Mouse (Mus musculus) myocyte (in vitro differentiated cells): ENCODE measurements around the gene Trim11.

Experiments
- E2F4 ChIP-seq: IDR thresholded peaks from one replicate; pipeline ENCODE4 v1.6.1; 2011; ENCODE audit warnings: mild to moderate bottlenecking, control low read depth, moderate library complexity; ENCODE audit not compliant: insufficient read depth
- MAX ChIP-seq: IDR thresholded peaks from one replicate; pipeline ENCODE4 v1.6.1; 2011; ENCODE audit warnings: low read depth, mild to moderate bottlenecking, control low read depth
- MYOD1 ChIP-seq, 3 experiments: IDR thresholded peaks; one replicate each; pipeline ENCODE4 v1.6.1; 2011; ENCODE audit warnings: control low read depth in 2 of 3, low read depth in 2 of 3, mild to moderate bottlenecking in 2 of 3, moderate library complexity in 1 of 3; ENCODE audit not compliant: insufficient read length in 2 of 3, control insufficient read depth in 1 of 3
- MYOG ChIP-seq, 3 experiments: IDR thresholded peaks; one replicate each; pipeline ENCODE4 v1.6.1; 2011; ENCODE audit warnings: control low read depth in 2 of 3, low read depth in 2 of 3, mild to moderate bottlenecking in 2 of 3; ENCODE audit not compliant: insufficient read length in 2 of 3, control insufficient read depth in 1 of 3, insufficient read depth in 1 of 3
- POLR2A ChIP-seq: IDR thresholded peaks from one replicate; pipeline ENCODE4 v1.6.1; 2011; ENCODE audit warnings: low read depth, mild to moderate bottlenecking, control low read depth, moderate library complexity; ENCODE audit not compliant: insufficient read length
- POLR2AphosphoS2 ChIP-seq: IDR thresholded peaks from one replicate; pipeline ENCODE4 v1.6.1; 2011; ENCODE audit warnings: low read depth, control low read depth; ENCODE audit not compliant: insufficient read length
- TCF12 ChIP-seq: IDR thresholded peaks from one replicate; pipeline ENCODE4 v1.6.1; 2011; ENCODE audit warnings: mild to moderate bottlenecking, control low read depth; ENCODE audit not compliant: poor library complexity, insufficient read depth, severe bottlenecking
- TCF3 ChIP-seq: IDR thresholded peaks from one replicate; pipeline ENCODE4 v1.6.1; 2011; ENCODE audit warnings: low read depth, control low read depth; ENCODE audit not compliant: insufficient read length
- USF1 ChIP-seq: IDR thresholded peaks from one replicate; pipeline ENCODE4 v1.6.1; 2011; ENCODE audit warnings: low read depth, mild to moderate bottlenecking, control low read depth, moderate library complexity

DNA sequence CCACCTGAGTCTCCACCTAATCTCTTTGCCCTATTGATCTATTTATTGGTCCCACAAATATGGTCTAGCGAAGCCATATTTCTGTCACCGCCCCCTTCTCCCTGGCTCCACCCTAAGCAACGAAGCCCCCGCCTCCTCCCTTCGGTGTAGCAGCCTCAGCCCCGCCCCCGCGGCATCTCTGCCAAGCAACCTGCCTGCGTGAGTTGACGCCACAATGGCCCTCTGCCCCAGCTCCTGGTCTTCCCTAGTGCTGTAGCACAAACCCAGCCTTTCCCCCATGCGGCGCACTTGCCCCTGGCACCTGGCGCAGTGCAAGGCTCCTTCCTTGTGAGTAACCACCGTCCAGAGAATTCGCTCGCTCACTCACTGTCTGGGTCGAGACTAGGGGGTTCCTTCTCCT is 14.3 kb upstream of the Trim11 start:
- TF ChIP-seq POLR2A (no peak), MAX (no peak), TCF12 (no peak), POLR2AphosphoS2 (peak; percentile 60), TCF3 (no peak), E2F4 (no peak), USF1 (no peak), MYOG (IDR thresholded peaks at IDR 0.05; ENCODE audit: control insufficient read depth in 1 of 3, insufficient read depth in 1 of 3, insufficient read length in 2 of 3, low read depth in 2 of 3) (no peak), MYOD1 (IDR thresholded peaks at IDR 0.05; ENCODE audit: control insufficient read depth in 1 of 3, insufficient read length in 2 of 3, low read depth in 2 of 3) (no peak)
